Mouse (Mus musculus) kidney, embryonic 16.5 days (tissue): ENCODE measurements at regions not wholly inside any gene's neighbourhood (a gene's known extent, or its start where the extent isn't known, plus 50 kb on each side); places are given as distances from the start of the nearest gene placed in this dataset.

ENCODE experiments used
- ATAC-seq: fragments of 200-750 bp; cut with Nextera tagmentation; 2 replicates; pipeline ENCODE4 v1.8.0; 2017; ENCODE audit warnings: moderate TSS enrichment; ENCODE audit not compliant: low FRiP score, low TSS enrichment
- H3K27ac ChIP-seq: fragments of 300-500 bp; sonication (generic); 2 replicates; pipeline ENCODE4 v1.5.1; 2014; ENCODE audit warnings: low read length
- H3K27me3 ChIP-seq: fragments of 300-500 bp; sonication (generic); 2 replicates; pipeline ENCODE4 v1.6.1; 2014; ENCODE audit warnings: low read length, control low read depth, mixed read lengths; ENCODE audit not compliant: insufficient read depth
- H3K36me3 ChIP-seq: fragments of 300-500 bp; sonication (generic); 2 replicates; pipeline ENCODE4 v1.6.1; 2014; ENCODE audit warnings: low read length, control low read depth, mixed read lengths; ENCODE audit not compliant: insufficient read depth
- H3K4me1 ChIP-seq: fragments of 300-500 bp; sonication (generic); 2 replicates; pipeline ENCODE4 v1.6.1; 2014; ENCODE audit warnings: low read length, control low read depth, mixed read lengths; ENCODE audit not compliant: insufficient read depth
- H3K4me2 ChIP-seq: fragments of 300-500 bp; sonication (generic); replicated peaks from 2 replicates; pipeline ENCODE4 v1.6.1; 2014; ENCODE audit warnings: low read depth, low read length
- H3K4me3 ChIP-seq: fragments of 300-500 bp; sonication (generic); 2 replicates; pipeline ENCODE4 v1.5.1; 2014; ENCODE audit warnings: mild to moderate bottlenecking, low read length
- H3K9ac ChIP-seq: fragments of 300-500 bp; sonication (generic); replicated peaks from 2 replicates; pipeline ENCODE4 v1.6.1; 2014; ENCODE audit warnings: low read length
- H3K9me3 ChIP-seq: fragments of 300-500 bp; sonication (generic); 2 replicates; pipeline ENCODE4 v1.6.1; 2016; ENCODE audit warnings: low read length, control low read depth
- WGBS: fragments of 180-500 bp; shearing (Covaris S2); extraction: QIAGEN DNeasy Blood & Tissue Kit; methylation state at CpG from one replicate; pipeline ENCODE4 v1.1.7; 2014; 5-methylcytosine and 5-hydroxymethylcytosine counted together

GRCm38 (mm10) chr3:100365354-100365945, 123.7 kb downstream of the Tent5c start:
- H3K9me3 ChIP-seq: no peaks in the 10 kb centered on the region
- no peaks in the 10 kb centered on the region for H3K36me3 ChIP-seq
- no peak overlapping the region for H3K27ac ChIP-seq

GRCm38 (mm10) chr3:100364706-100365105, 124.4 kb downstream of the Tent5c start:
- H3K27ac ChIP-seq: no peak overlapping the region
- 63% methylated on average over 2 of the region's 2 CpGs for WGBS

More at GRCm38 (mm10) chr3:100365354-100365945, 123.7 kb downstream of the Tent5c start:
- Histone ChIP-seq H3K4me2 (no peak overlapping the region), H3K27me3 (no peaks in the 10 kb centered on the region), H3K4me3 (no peak overlapping the region), H3K9ac (no peak overlapping the region), H3K4me1 (peaks cover 14% of the 10 kb centered on the region)
- ATAC-seq: no peak; the same call in 1 of the 2 replicates
- WGBS: 51% methylated on average over 3 of the region's 3 CpGs

GRCm38 (mm10) chr3:100362983-100363382, 126.1 kb downstream of the Tent5c start:
- Histone ChIP-seq H3K9me3 (no peaks in the 10 kb centered on the region), H3K4me2 (no peak overlapping the region), H3K4me3 (no peak overlapping the region), H3K9ac (no peak overlapping the region), H3K27ac (no peak overlapping the region), H3K4me1 (peaks cover 17% of the 10 kb centered on the region), H3K27me3 (no peaks in the 10 kb centered on the region), H3K36me3 (no peaks in the 10 kb centered on the region)
- ATAC-seq: no peak
- 83% methylated on average over 3 of the region's 3 CpGs for WGBS

More at GRCm38 (mm10) chr3:100364706-100365105, 124.4 kb downstream of the Tent5c start:
- Histone ChIP-seq H3K4me2 (no peak overlapping the region), H3K9me3 (no peaks in the 10 kb centered on the region), H3K27me3 (no peaks in the 10 kb centered on the region), H3K9ac (no peak overlapping the region), H3K4me3 (no peak overlapping the region), H3K4me1 (peaks cover 14% of the 10 kb centered on the region), H3K36me3 (no peaks in the 10 kb centered on the region)
- ATAC-seq: no peak

GRCm38 (mm10) chr3:100360019-100360418, 129.1 kb downstream of the Tent5c start:
- no peaks in the 10 kb centered on the region for H3K27me3 ChIP-seq
- no peaks in the 10 kb centered on the region for H3K36me3 ChIP-seq
- no peak overlapping the region for H3K4me2 ChIP-seq
- WGBS: 75% methylated on average over 3 of the region's 3 CpGs
- H3K9me3 ChIP-seq: no peaks in the 10 kb centered on the region
- 0 out of 2 replicates have a peak, but pooled peaks cover 4% of the 10 kb centered on the region for H3K4me1 ChIP-seq
- no peak overlapping the region for H3K9ac ChIP-seq
- H3K4me3 ChIP-seq: no peak overlapping the region
- ATAC-seq: no peak
- H3K27ac ChIP-seq: no peak overlapping the region

- peak; percentile 91 for ATAC-seq
- 14% methylated on average over 8 of the region's 8 CpGs for WGBS
- Histone ChIP-seq H3K4me1 (0 out of 2 replicates have a peak, but pooled peaks cover 4% of the 10 kb centered on the region), H3K36me3 (no peaks in the 10 kb centered on the region), H3K27me3 (no peaks in the 10 kb centered on the region), H3K9ac (peak overlapping the region; percentile 53), H3K4me2 (peak overlapping the region; percentile 54), H3K27ac (no peak overlapping the region), H3K9me3 (no peaks in the 10 kb centered on the region), H3K4me3 (peak overlapping the region; percentile 32)
Observed at GRCm38 (mm10) chr3:100359036-100359435, 130.1 kb downstream of the Tent5c start.

GRCm38 (mm10) chr3:100333478-100333877, 155.6 kb downstream of the Tent5c start:
- no peaks in the 10 kb centered on the region for H3K36me3 ChIP-seq
- no peaks in the 10 kb centered on the region for H3K27me3 ChIP-seq
- no peak overlapping the region for H3K9ac ChIP-seq
- no peak overlapping the region for H3K27ac ChIP-seq
- no peaks in the 10 kb centered on the region for H3K4me1 ChIP-seq
- H3K9me3 ChIP-seq: no peaks in the 10 kb centered on the region
- H3K4me2 ChIP-seq: no peak overlapping the region
- ATAC-seq: no peak
- WGBS: 59% methylated on average over 2 of the region's 2 CpGs
- H3K4me3 ChIP-seq: no peak overlapping the region

GRCm38 (mm10) chr3:100318357-100318756, 156.2 kb upstream of the Wdr3 start:
- Histone ChIP-seq H3K27ac (no peak overlapping the region), H3K4me2 (no peak overlapping the region), H3K9me3 (no peaks in the 10 kb centered on the region), H3K4me1 (no peaks in the 10 kb centered on the region), H3K27me3 (no peaks in the 10 kb centered on the region), H3K4me3 (no peak overlapping the region), H3K9ac (no peak overlapping the region), H3K36me3 (no peaks in the 10 kb centered on the region)
- no peak for ATAC-seq

- no peak overlapping the region for H3K9ac ChIP-seq
- H3K27ac ChIP-seq: no peak overlapping the region
- no peaks in the 10 kb centered on the region for H3K27me3 ChIP-seq
- no peaks in the 10 kb centered on the region for H3K36me3 ChIP-seq
- 86% methylated on average over 1 of the region's 1 CpGs for WGBS
- H3K4me1 ChIP-seq: no peaks in the 10 kb centered on the region
- H3K9me3 ChIP-seq: no peaks in the 10 kb centered on the region
- no peak overlapping the region for H3K4me2 ChIP-seq
- H3K4me3 ChIP-seq: no peak overlapping the region
- no peak for ATAC-seq
Observed at GRCm38 (mm10) chr3:100287818-100288217, 125.6 kb upstream of the Wdr3 start.

- ATAC-seq: no peak
- Histone ChIP-seq H3K36me3 (no peaks in the 10 kb centered on the region), H3K9me3 (no peaks in the 10 kb centered on the region), H3K27ac (no peak overlapping the region), H3K4me1 (no peaks in the 10 kb centered on the region), H3K4me2 (no peak overlapping the region), H3K27me3 (no peaks in the 10 kb centered on the region), H3K4me3 (no peak overlapping the region), H3K9ac (no peak overlapping the region)
Observed at GRCm38 (mm10) chr3:100266976-100267375, 104.8 kb upstream of the Wdr3 start.

- WGBS: 50% methylated on average over 5 of the region's 5 CpGs
- ATAC-seq: no peak
- H3K4me1 ChIP-seq: no peaks in the 10 kb centered on the region
- no peaks in the 10 kb centered on the region for H3K9me3 ChIP-seq
- no peaks in the 10 kb centered on the region for H3K27me3 ChIP-seq
- no peak overlapping the region for H3K4me2 ChIP-seq
- H3K36me3 ChIP-seq: no peaks in the 10 kb centered on the region
- H3K4me3 ChIP-seq: no peak overlapping the region
- no peak overlapping the region for H3K27ac ChIP-seq
- H3K9ac ChIP-seq: no peak overlapping the region
Observed at GRCm38 (mm10) chr3:100264991-100265390, 102.8 kb upstream of the Wdr3 start.
